Mouse (Mus musculus) spleen, adult 2 months (tissue): ENCODE data around the gene 1700069L16Rik.

ENCODE experiments used
- CTCF ChIP-seq: fragments of 200-500 bp; IDR thresholded peaks from 2 replicates; pipeline ENCODE4 v1.5.1; 2011; ENCODE audit warnings: mild to moderate bottlenecking, inconsistent platforms; ENCODE audit not compliant: insufficient read depth, insufficient read length, insufficient replicate concordance; ENCODE audit errors: extremely low read depth
- POLR2A ChIP-seq: fragments of 200-500 bp; IDR thresholded peaks from 2 replicates; pipeline ENCODE4 v1.6.1; 2011; ENCODE audit warnings: low read depth, low read length, inconsistent platforms

DNA sequence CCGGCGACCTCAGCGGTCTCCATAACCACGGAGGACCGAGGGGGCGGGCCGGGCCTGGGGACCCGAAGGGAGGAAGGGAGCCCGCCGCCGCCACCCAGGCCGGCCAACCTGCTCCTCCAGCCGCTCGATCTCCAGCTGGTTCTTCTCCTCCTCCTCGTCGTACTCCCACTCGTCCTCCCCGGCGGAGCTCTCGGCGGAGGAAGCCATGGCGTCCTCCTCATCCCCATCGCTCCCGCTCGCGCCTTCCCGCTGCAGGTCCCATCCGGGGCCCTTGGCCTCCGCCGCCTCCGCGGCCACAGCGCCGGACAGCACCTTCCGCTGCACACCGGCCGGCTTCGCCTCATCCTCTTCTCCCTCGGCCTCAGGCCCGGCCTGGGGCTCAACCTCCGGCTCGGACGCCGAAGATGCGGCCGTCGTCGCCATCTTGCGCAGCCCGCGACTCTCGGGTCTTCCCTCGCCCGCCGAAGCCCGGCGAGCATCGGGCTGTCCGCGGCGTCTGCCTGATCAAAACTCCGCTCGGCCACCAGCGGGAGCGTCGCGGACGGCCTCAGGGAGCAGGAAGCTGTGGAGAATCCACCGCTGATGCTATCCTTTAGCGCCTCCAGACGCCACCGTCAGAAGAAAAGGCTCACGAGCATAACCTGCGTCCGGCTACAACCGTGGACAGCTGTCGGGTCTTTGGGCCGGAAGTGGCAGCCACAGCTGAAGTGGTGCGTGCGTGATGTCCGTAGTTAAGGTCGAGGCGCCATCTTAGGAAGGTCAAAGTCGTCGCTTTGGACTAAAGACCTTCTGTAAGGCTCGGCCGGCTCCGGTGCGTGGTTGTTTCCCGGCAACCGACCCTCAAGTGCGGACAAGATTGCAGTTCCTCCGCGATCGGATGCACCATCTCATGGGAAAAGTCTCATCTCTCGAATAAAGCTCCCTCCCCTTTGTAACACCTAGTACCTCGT lies 46.9 kb upstream of the 1700069L16Rik start:
- TF ChIP-seq CTCF (no peak), POLR2A (peak; percentile 66)
